Mouse (Mus musculus) left cerebral cortex, adult 18-20 months (tissue): Measurements from ENCODE around the gene Ccnt2. TPM values are rescaled to one million over a fixed set of nuclear protein-coding genes. Genes with fewer than 3 reads are reported as not detected.
"Not testable (repeated sequence)": the region's sequence is repeated elsewhere in the genome, so short reads cannot be mapped to it uniquely, and the experiment has no call there.

Source experiments
- DNase-seq, 2 experiments: peaks; one replicate each; pipeline ENCODE4 v3.0.0; 2021 to 2022; ENCODE audit warnings: low spot score in 2 of 2, mixed read lengths in 1 of 2
- long read RNA-seq, 2 experiments: library from polyadenylated mRNA; stranded (forward); transcript quantifications; one replicate each; pipeline ENCODE4 v2.0.0; 2021
- total RNA-seq, 2 experiments: library from RNA; stranded (reverse); gene quantifications; 2 replicates each; pipeline ENCODE4 v1.2.3; 2021

The Ccnt2 gene
- total RNA-seq, result 10 to 100 TPM; 59.3 to 61.0 TPM
- long read RNA-seq, experiment 1, full-length matches to known transcripts, result 23 of 41 reads
- long read RNA-seq, experiment 1, partial matches to known transcripts, result 5 of 41 reads
- long read RNA-seq, experiment 1, other reads (novel, unspliced or antisense), result 13 of 41 reads
- long read RNA-seq, experiment 2, full-length matches to known transcripts, result 8 of 26 reads
- long read RNA-seq, experiment 2, partial matches to known transcripts, result 3 of 26 reads
- long read RNA-seq, experiment 2, other reads (novel, unspliced or antisense), result 15 of 26 reads

- peak; percentile 99 to 100 for DNase-seq
Observed at GRCm38 (mm10) chr1:127773803-127774500, at the start of gene Ccnt2. TSS of gene Ccnt2 (plus strand) at chr1:127774164.

GRCm38 (mm10) chr1:127729096-127729495 lies 44.9 kb upstream of the Ccnt2 start, which contains the start of gene Acmsd:
TSS of gene Acmsd (plus strand) at chr1:127729413.
- no peak for DNase-seq

- no peak for DNase-seq
Observed at GRCm38 (mm10) chr1:127731086-127731485, 42.9 kb upstream of the Ccnt2 start.

- no peak for DNase-seq
Observed at GRCm38 (mm10) chr1:127732435-127732834, 41.5 kb upstream of the Ccnt2 start.

- DNase-seq, result no peak
Observed at GRCm38 (mm10) chr1:127732841-127733240, 41.1 kb upstream of the Ccnt2 start.

GRCm38 (mm10) chr1:127735356-127735755 lies 38.6 kb upstream of the Ccnt2 start:
- DNase-seq, result no peak

GRCm38 (mm10) chr1:127750401-127751102 lies 23.4 kb upstream of the Ccnt2 start:
- DNase-seq, result no peak

GRCm38 (mm10) chr1:127755806-127756205 lies 18.2 kb upstream of the Ccnt2 start:
- DNase-seq, result no peak

- no peak for DNase-seq
Observed at GRCm38 (mm10) chr1:127756331-127757163, 17.4 kb upstream of the Ccnt2 start.

GRCm38 (mm10) chr1:127757164-127757545 lies 16.8 kb upstream of the Ccnt2 start:
- DNase-seq, result not testable (repeated sequence)

GRCm38 (mm10) chr1:127765468-127765867 lies 8.5 kb upstream of the Ccnt2 start:
- DNase-seq, result no peak

GRCm38 (mm10) chr1:127766741-127767140 lies 7.2 kb upstream of the Ccnt2 start:
- no peak for DNase-seq

- no peak for DNase-seq
Observed at GRCm38 (mm10) chr1:127773198-127773802, 664 bp upstream of the Ccnt2 start.

GRCm38 (mm10) chr1:127774501-127774880 lies 527 bp downstream of the Ccnt2 start:
- peak; percentile 57 to 68 for DNase-seq

GRCm38 (mm10) chr1:127775206-127775720 lies 1.3 kb downstream of the Ccnt2 start:
- DNase-seq, result no peak

GRCm38 (mm10) chr1:127776246-127776645 lies 2.3 kb downstream of the Ccnt2 start:
- DNase-seq, result no peak

GRCm38 (mm10) chr1:127778611-127779010 lies 4.6 kb downstream of the Ccnt2 start:
- no peak for DNase-seq

GRCm38 (mm10) chr1:127780142-127780541 lies 6.2 kb downstream of the Ccnt2 start:
- no peak for DNase-seq

- no peak for DNase-seq
Observed at GRCm38 (mm10) chr1:127780849-127781248, 6.9 kb downstream of the Ccnt2 start.

GRCm38 (mm10) chr1:127783862-127784261 lies 9.9 kb downstream of the Ccnt2 start:
- DNase-seq, result no peak
